Mouse (Mus musculus): Measurements from ENCODE around the gene BC051142. TPM values are rescaled to one million over a fixed set of nuclear protein-coding genes. Genes with fewer than 3 reads are reported as not detected.
A peak's percentile ranks its signal among the peaks of the same experiment; 100 is the strongest.

The BC051142 gene
- not detected for total RNA-seq (2021)
- long read RNA-seq, experiment 1: 0 reads
- long read RNA-seq, experiment 2: 0 reads

GRCm38 (mm10) chr17:34398711-34399393 lies at the start of gene BC051142:
Gene BC051142, plus strand, starts transcription at chr17:34398820.
- intact Hi-C loops (cut with DNase I): no loop called here
- peak; percentile 49 to 51 for DNase-seq

- peak in 1 of 2 experiments; percentile 39 for DNase-seq
- intact Hi-C loops (cut with DNase I): loop anchor here (5.0 kb wide), 1 partner anchor 97 kb away; no protein-coding TSS in a partner anchor
Observed at GRCm38 (mm10) chr17:34349429-34349828, 49.2 kb upstream of the BC051142 start.

- intact Hi-C loops (cut with DNase I): no loop called here
Observed at GRCm38 (mm10) chr17:34354539-34354938, 44.1 kb upstream of the BC051142 start, which contains the start of gene Btnl2. Gene Btnl2, plus strand, starts transcription at chr17:34354822.

GRCm38 (mm10) chr17:34354940-34355339 lies 43.7 kb upstream of the BC051142 start:
- DNase-seq: no peak
- intact Hi-C loops (cut with DNase I): no loop called here

More at GRCm38 (mm10) chr17:34354539-34354938, 44.1 kb upstream of the BC051142 start, which contains the start of gene Btnl2:
- DNase-seq: no peak

GRCm38 (mm10) chr17:34362954-34363546 lies 35.6 kb upstream of the BC051142 start:
- DNase-seq: no peak
- intact Hi-C loops (cut with DNase I): no loop called here

- intact Hi-C loops (cut with DNase I): no loop called here
- no peak for DNase-seq
Observed at GRCm38 (mm10) chr17:34363676-34364310, 34.8 kb upstream of the BC051142 start.

- DNase-seq: no peak
- intact Hi-C loops (cut with DNase I): no loop called here
Observed at GRCm38 (mm10) chr17:34365031-34365430, 33.6 kb upstream of the BC051142 start.

- intact Hi-C loops (cut with DNase I): no loop called here
Observed at GRCm38 (mm10) chr17:34370563-34370962, 28.1 kb upstream of the BC051142 start.

GRCm38 (mm10) chr17:34373055-34373709 lies 25.4 kb upstream of the BC051142 start:
- intact Hi-C loops (cut with DNase I): no loop called here
- no peak for DNase-seq

More at GRCm38 (mm10) chr17:34370563-34370962, 28.1 kb upstream of the BC051142 start:
- no peak for DNase-seq

GRCm38 (mm10) chr17:34376847-34377246 lies 21.8 kb upstream of the BC051142 start, which contains the start of gene Btnl1:
Gene Btnl1, plus strand, starts transcription at chr17:34377132.
- intact Hi-C loops (cut with DNase I): no loop called here
- no peak for DNase-seq

- DNase-seq: no peak
- intact Hi-C loops (cut with DNase I): no loop called here
Observed at GRCm38 (mm10) chr17:34377450-34378209, 21.0 kb upstream of the BC051142 start.

- intact Hi-C loops (cut with DNase I): no loop called here
Observed at GRCm38 (mm10) chr17:34378716-34379115, 19.9 kb upstream of the BC051142 start.

GRCm38 (mm10) chr17:34379451-34379850 lies 19.2 kb upstream of the BC051142 start:
- intact Hi-C loops (cut with DNase I): no loop called here

More at GRCm38 (mm10) chr17:34378716-34379115, 19.9 kb upstream of the BC051142 start:
- DNase-seq: no peak

GRCm38 (mm10) chr17:34381876-34382275 lies 16.7 kb upstream of the BC051142 start:
- intact Hi-C loops (cut with DNase I): no loop called here
- DNase-seq: no peak

More at GRCm38 (mm10) chr17:34379451-34379850, 19.2 kb upstream of the BC051142 start:
- DNase-seq: no peak

- intact Hi-C loops (cut with DNase I): no loop called here
- no peak for DNase-seq
Observed at GRCm38 (mm10) chr17:34383212-34383611, 15.4 kb upstream of the BC051142 start.

- intact Hi-C loops (cut with DNase I): no loop called here
- DNase-seq: no peak
Observed at GRCm38 (mm10) chr17:34384699-34385098, 13.9 kb upstream of the BC051142 start.

- DNase-seq: no peak
- intact Hi-C loops (cut with DNase I): no loop called here
Observed at GRCm38 (mm10) chr17:34386656-34387055, 12.0 kb upstream of the BC051142 start.

- intact Hi-C loops (cut with DNase I): no loop called here
- no peak for DNase-seq
Observed at GRCm38 (mm10) chr17:34388513-34388912, 10.1 kb upstream of the BC051142 start.

- DNase-seq: no peak
- intact Hi-C loops (cut with DNase I): no loop called here
Observed at GRCm38 (mm10) chr17:34391507-34391906, 7.1 kb upstream of the BC051142 start.

GRCm38 (mm10) chr17:34392321-34392720 lies 6.3 kb upstream of the BC051142 start:
- no peak for DNase-seq
- intact Hi-C loops (cut with DNase I): no loop called here

Data from gastrocnemius, postnatal 36 days (tissue).